Mouse (Mus musculus) subcutaneous adipose tissue, adult 2 months (tissue): ENCODE data around the gene Slc35f6. TPM values are rescaled to one million over a fixed set of nuclear protein-coding genes. Genes with fewer than 3 reads are reported as not detected.

ENCODE experiments used
- polyA plus RNA-seq: library from polyadenylated mRNA; depleted of rRNA; stranded (reverse); fragments of >200 nt; gene quantifications from 2 replicates; pipeline ENCODE4 v1.2.3, GENCODE M21; 2012; ENCODE audit warnings: low replicate concordance; rRNA removed

The Slc35f6 gene
- 72.8 and 91.1 TPM in 2 replicates for polyA plus RNA-seq

DNA sequence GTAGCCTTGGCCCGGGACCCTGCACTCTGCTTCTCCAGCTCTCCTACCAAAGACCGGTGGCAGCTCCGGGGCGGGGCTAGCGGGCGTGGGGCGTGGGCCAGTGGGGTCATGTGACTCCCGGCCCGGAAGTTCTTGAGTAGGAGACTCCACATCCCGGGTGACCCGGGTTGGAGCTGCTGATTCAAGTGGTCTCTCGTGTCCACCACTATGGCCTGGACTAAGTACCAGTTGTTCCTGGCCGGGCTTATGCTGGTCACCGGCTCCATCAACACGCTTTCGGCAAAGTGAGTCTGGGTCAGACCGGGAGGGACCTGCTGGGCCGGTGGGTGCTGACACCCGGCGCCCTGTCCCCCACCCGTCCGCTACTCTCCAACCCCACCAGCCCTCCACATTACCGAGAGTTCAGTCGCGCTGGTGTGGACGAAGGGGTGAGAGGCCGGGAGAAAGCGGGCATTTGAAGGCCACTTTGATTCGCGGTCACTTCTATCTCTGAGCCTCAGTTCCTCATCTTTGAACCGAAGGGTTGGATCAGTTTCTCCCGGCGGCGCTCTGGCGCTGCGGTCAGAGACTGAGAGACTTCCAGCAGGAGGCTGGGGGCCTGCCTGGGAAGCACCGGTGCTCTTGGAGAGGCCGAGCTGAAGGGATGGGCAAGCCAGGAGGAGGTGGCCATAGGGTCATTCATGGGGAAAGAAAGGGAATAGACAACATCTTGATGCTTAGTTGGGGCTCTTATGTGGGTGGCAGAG is at the start of gene Slc35f6:
Gene Slc35f6, plus strand, starts transcription at position 119 of the 746 bp plus-strand sequence.

DNA sequence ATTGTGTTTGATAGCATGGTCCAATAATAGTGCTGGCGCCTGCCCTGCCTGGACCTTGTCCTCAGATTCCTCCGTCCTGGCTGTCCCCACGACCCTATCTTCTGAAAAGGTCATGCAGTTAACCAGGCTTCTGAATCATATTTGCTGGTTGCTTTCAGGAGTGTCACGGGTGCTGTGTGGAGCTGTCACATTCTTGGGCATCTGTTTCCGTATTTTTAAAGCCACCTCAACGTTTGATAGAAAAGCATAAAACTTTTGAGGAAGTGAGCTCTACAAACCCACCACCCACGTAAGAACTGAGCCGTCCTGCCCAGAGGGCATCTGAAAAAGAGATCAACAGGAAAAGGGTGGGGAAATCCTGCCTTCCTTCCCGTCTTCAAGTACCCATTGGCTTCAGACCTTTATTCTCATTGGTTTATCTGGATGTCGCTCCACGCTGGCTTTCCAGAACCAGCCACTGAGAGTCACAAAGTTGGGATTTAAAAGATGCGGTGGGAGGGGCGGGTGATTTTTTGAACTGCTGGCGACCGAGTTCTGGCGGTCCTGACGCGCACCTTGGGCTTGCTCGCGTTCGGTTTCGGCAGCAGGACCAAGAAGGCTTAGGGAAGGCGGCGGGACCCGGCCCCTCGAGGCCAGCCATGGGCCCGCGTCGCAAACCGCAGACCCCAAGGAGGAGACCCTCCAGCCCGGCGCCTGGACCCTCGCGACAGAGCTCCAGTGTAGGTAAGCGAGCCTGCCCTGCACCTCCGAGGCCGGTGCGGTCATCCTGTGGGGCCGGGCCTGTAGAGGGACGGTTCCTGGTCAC is 18.9 kb downstream of the Slc35f6 start, which contains the start of gene Cenpa:
Gene Cenpa, plus strand, starts transcription at position 387 of the 805 bp plus-strand sequence.

Other genes starting within 250 kb of the Slc35f6 start
- gene Otof, start 186.0 kb upstream of the Slc35f6 start, polyA plus RNA-seq, result 0.08 and 0.33 TPM in 2 replicates
- gene 1700001C02Rik, start 181.9 kb upstream of the Slc35f6 start, polyA plus RNA-seq, result not detected in 2 replicates
- gene Cib4, start 102.1 kb upstream of the Slc35f6 start, polyA plus RNA-seq, result not detected in 2 replicates
- gene Kcnk3, start 59.8 kb upstream of the Slc35f6 start, polyA plus RNA-seq, result 66.4 and 104 TPM in 2 replicates
- gene Cenpa, start 18.8 kb downstream of the Slc35f6 start, polyA plus RNA-seq, result 6.7 and 24.1 TPM in 2 replicates
- 0.23 and 1.1 TPM in 2 replicates for gene Dpysl5, start 63.6 kb downstream of the Slc35f6 start, polyA plus RNA-seq
- gene Mapre3, start 166.7 kb downstream of the Slc35f6 start, polyA plus RNA-seq, result 43.8 and 48.3 TPM in 2 replicates
- 80.9 and 122 TPM in 2 replicates for gene Tmem214, start 220.1 kb downstream of the Slc35f6 start, polyA plus RNA-seq
- 7.7 and 21.6 TPM in 2 replicates for gene Agbl5, start 240.8 kb downstream of the Slc35f6 start, polyA plus RNA-seq